Mouse (Mus musculus) thymus, postnatal 4 days (tissue): ENCODE data around the gene Pnpla7.
A peak's percentile ranks its signal among the peaks of the same experiment; 100 is the strongest.

ENCODE experiments used
- DNase-seq: peaks from one replicate; pipeline ENCODE4 v3.0.0; 2021

The Pnpla7 gene

GRCm38 (mm10) chr2:24995332-24995731, 19.5 kb downstream of the Pnpla7 start:
- DNase-seq = no peak

- no peak for DNase-seq
Observed at GRCm38 (mm10) chr2:24996471-24996870, 20.6 kb downstream of the Pnpla7 start.

GRCm38 (mm10) chr2:25000544-25001235, 24.9 kb downstream of the Pnpla7 start:
- DNase-seq = peak; percentile 68

- no peak for DNase-seq
Observed at GRCm38 (mm10) chr2:25003946-25004786, 28.3 kb downstream of the Pnpla7 start.

- no peak for DNase-seq
Observed at GRCm38 (mm10) chr2:25006767-25007166, 30.9 kb downstream of the Pnpla7 start.

GRCm38 (mm10) chr2:25008250-25008649, 32.4 kb downstream of the Pnpla7 start:
- DNase-seq = peak; percentile 55

- no peak for DNase-seq
Observed at GRCm38 (mm10) chr2:25022678-25023077, 46.8 kb downstream of the Pnpla7 start.

GRCm38 (mm10) chr2:25025109-25025508, 49.3 kb downstream of the Pnpla7 start:
- no peak for DNase-seq

GRCm38 (mm10) chr2:25034994-25035393, 59.2 kb downstream of the Pnpla7 start:
- no peak for DNase-seq

- no peak for DNase-seq
Observed at GRCm38 (mm10) chr2:25040089-25040488, 64.3 kb downstream of the Pnpla7 start.

GRCm38 (mm10) chr2:25050921-25051320, 75.1 kb downstream of the Pnpla7 start:
- DNase-seq = no peak

GRCm38 (mm10) chr2:25051450-25051849, 75.6 kb downstream of the Pnpla7 start:
- no peak for DNase-seq

- no peak for DNase-seq
Observed at GRCm38 (mm10) chr2:25053101-25053500, 77.3 kb downstream of the Pnpla7 start.

- peak; percentile 84 for DNase-seq
Observed at GRCm38 (mm10) chr2:25054221-25055067, 78.6 kb downstream of the Pnpla7 start, which contains the start of gene Nsmf. Gene Nsmf, plus strand, starts transcription at chr2:25054355.

- DNase-seq = peak; percentile 44
Observed at GRCm38 (mm10) chr2:25055068-25055405, 79.2 kb downstream of the Pnpla7 start.

GRCm38 (mm10) chr2:25055409-25056155, 79.7 kb downstream of the Pnpla7 start:
- DNase-seq = no peak

- no peak for DNase-seq
Observed at GRCm38 (mm10) chr2:25058926-25059325, 83.1 kb downstream of the Pnpla7 start.

GRCm38 (mm10) chr2:25063523-25063922, 87.7 kb downstream of the Pnpla7 start:
- DNase-seq = no peak

- no peak for DNase-seq
Observed at GRCm38 (mm10) chr2:25064285-25064684, 88.5 kb downstream of the Pnpla7 start.

- no peak for DNase-seq
Observed at GRCm38 (mm10) chr2:25065537-25065936, 89.7 kb downstream of the Pnpla7 start.

- DNase-seq = no peak
Observed at GRCm38 (mm10) chr2:25066552-25066951, 90.7 kb downstream of the Pnpla7 start.

- no peak for DNase-seq
Observed at GRCm38 (mm10) chr2:25069537-25069936, 93.7 kb downstream of the Pnpla7 start.

GRCm38 (mm10) chr2:25072398-25072797, 96.6 kb downstream of the Pnpla7 start:
- no peak for DNase-seq
